12 mouse cellular contexts compared by ENCODE assay signal in genomic region chr5:111812581-111812980, GRCm38 (mm10).
DNase-seq lines count a peak whose midpoint lies in the region; ATAC-seq and TF ChIP-seq lines count a peak whose summit lies in the region.
"Had no signal": no experiment of that assay in that cellular context is flagged by ENCODE, and none has a peak within 500 bp of the region (broad histone marks: within the 10 kb centered on the region; RNA-seq: fewer than 3 reads in every experiment).

No protein-coding gene starts in this region.

- H3K4me2 ChIP-seq in forebrain, embryonic 15.5 days (replicated peaks) = no peak overlapping the region
- H3K4me2 ChIP-seq in forebrain, embryonic 13.5 days = no peak overlapping the region
- no peak overlapping the region for H3K4me2 ChIP-seq in lung, embryonic 14.5 days
- H3K4me2 ChIP-seq: heart, embryonic 15.5 days had no signal

- no peak overlapping the region for H3K9ac ChIP-seq in forebrain, embryonic 15.5 days (replicated peaks)
- no peak overlapping the region for H3K9ac ChIP-seq in forebrain, embryonic 13.5 days
- no peak overlapping the region for H3K9ac ChIP-seq in lung, embryonic 14.5 days
- H3K9ac ChIP-seq: heart, embryonic 15.5 days had no signal

- peak; percentile 69 for DNase-seq in lung, embryonic 14.5 days
- no peak for DNase-seq in lung, postnatal 14 days
- peak; percentile 36 for DNase-seq in gastrocnemius, postnatal 14 days
- DNase-seq in layer of hippocampus, postnatal 10 days (ENCODE audit: low spot score in 2 of 2) = peak; percentile 39 to 59
- no peak for DNase-seq in natural killer cell, adult 2 months (ENCODE audit: low spot score in 2 of 2)
- no peak for DNase-seq in cerebellum, adult 11-12 months
- DNase-seq: kidney, adult 8-10 months; spleen, adult 18-20 months had no signal

- H3K36me3 ChIP-seq in forebrain, embryonic 15.5 days = no peaks in the 10 kb centered on the region
- H3K36me3 ChIP-seq in forebrain, embryonic 13.5 days (ENCODE audit: poor library complexity, severe bottlenecking) = no peaks in the 10 kb centered on the region
- no peaks in the 10 kb centered on the region for H3K36me3 ChIP-seq in lung, embryonic 14.5 days (ENCODE audit: insufficient read depth)
- H3K36me3 ChIP-seq: heart, embryonic 15.5 days had no signal

- no peaks in the 10 kb centered on the region for H3K9me3 ChIP-seq in forebrain, embryonic 15.5 days
- no peaks in the 10 kb centered on the region for H3K9me3 ChIP-seq in forebrain, embryonic 13.5 days (replicated peaks)
- H3K9me3 ChIP-seq in lung, embryonic 14.5 days (ENCODE audit: low read depth, low read length) = no peaks in the 10 kb centered on the region
- H3K9me3 ChIP-seq: heart, embryonic 15.5 days had no signal

- H3K27ac ChIP-seq in forebrain, embryonic 15.5 days (replicated peaks) = no peak overlapping the region
- H3K27ac ChIP-seq in forebrain, embryonic 13.5 days = no peak overlapping the region
- H3K27ac ChIP-seq in lung, embryonic 14.5 days (ENCODE audit: low read depth) = peak overlapping the region; percentile 46; the same call in 1 of the 2 replicates
- H3K27ac ChIP-seq: heart, embryonic 15.5 days; macrophage had no signal

- TF ChIP-seq CTCF in lung, embryonic 14.5 days (IDR thresholded peaks at IDR 0.05; ENCODE audit: low read depth) = no peak

- no peak overlapping the region for H3K4me3 ChIP-seq in forebrain, embryonic 15.5 days
- no peak overlapping the region for H3K4me3 ChIP-seq in forebrain, embryonic 13.5 days
- no peak overlapping the region for H3K4me3 ChIP-seq in lung, embryonic 14.5 days (ENCODE audit: low read depth, low read length)
- H3K4me3 ChIP-seq: heart, embryonic 15.5 days had no signal

- no peaks in the 10 kb centered on the region for H3K27me3 ChIP-seq in forebrain, embryonic 15.5 days
- 0 out of 2 replicates have a peak, but pooled peaks cover 4% of the 10 kb centered on the region for H3K27me3 ChIP-seq in forebrain, embryonic 13.5 days
- no peaks in the 10 kb centered on the region for H3K27me3 ChIP-seq in lung, embryonic 14.5 days (ENCODE audit: insufficient read depth, low read length)

- ATAC-seq in forebrain, embryonic 15.5 days (replicated peaks) = 0 out of 2 replicates have a peak, but pooled peaks have one; percentile 5
- ATAC-seq in forebrain, embryonic 13.5 days = no peak
- peak; percentile 39; the same call in 1 of the 2 replicates for ATAC-seq in lung, embryonic 14.5 days (ENCODE audit: insufficient read depth)

- intact Hi-C loops in gastrocnemius, postnatal 14 days (cut with DNase I; ENCODE audit: low total_unique reads) = no loop called here

- peaks cover 17% of the 10 kb centered on the region for H3K4me1 ChIP-seq in forebrain, embryonic 15.5 days
- peaks cover 28% of the 10 kb centered on the region for H3K4me1 ChIP-seq in forebrain, embryonic 13.5 days
- H3K4me1 ChIP-seq in lung, embryonic 14.5 days (ENCODE audit: insufficient read depth) = 0 out of 2 replicates have a peak, but pooled peaks cover 5% of the 10 kb centered on the region

- WGBS in forebrain, embryonic 15.5 days = 40% methylated on average over 7 of the region's 7 CpGs
- 45% methylated on average over 7 of the region's 7 CpGs for WGBS in forebrain, embryonic 13.5 days
- 24% methylated on average over 7 of the region's 7 CpGs for WGBS in lung, embryonic 14.5 days

Comparison
In these comparisons a context has a peak if more than half of its experiments do, and no peak if none do; other contexts are left out.
1. DNase-seq: peak in lung, embryonic 14.5 days (single experiment), gastrocnemius, postnatal 14 days (single experiment) and layer of hippocampus, postnatal 10 days (2 of 2); none in lung, postnatal 14 days (single experiment), natural killer cell, adult 2 months (0 of 2) and cerebellum, adult 11-12 months (single experiment).